Comparison of ENCODE assay signal across 35 mouse cellular contexts in the genomic region with DNA sequence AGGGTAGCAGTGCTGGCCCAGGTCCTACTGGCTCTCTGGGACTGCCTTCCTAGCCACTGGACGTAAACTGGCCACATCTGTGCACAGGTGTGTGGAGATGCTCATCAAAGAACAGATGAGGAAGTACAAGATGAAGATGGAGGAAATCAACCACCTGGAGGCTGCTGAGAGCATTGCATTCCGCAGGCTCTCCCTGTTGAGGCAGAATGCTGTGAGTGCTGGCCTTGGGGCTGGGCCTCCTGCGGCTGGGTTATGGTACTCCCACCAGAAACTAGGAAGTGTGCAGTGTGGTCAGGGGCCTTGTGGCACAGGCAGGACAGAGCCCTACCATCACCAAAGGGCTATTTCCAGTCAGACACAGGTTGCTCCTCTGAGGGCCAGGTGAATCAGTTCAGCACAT. TPM values are rescaled to one million over a fixed set of nuclear protein-coding genes. Genes with fewer than 3 reads are reported as not detected.
A peak's percentile ranks its signal among the peaks of the same experiment; 100 is the strongest.
DNase-seq lines count a peak whose midpoint lies in the region; ATAC-seq and TF ChIP-seq lines count a peak whose summit lies in the region.
"Had no signal": no experiment of that assay in that cellular context is flagged by ENCODE, and none has a peak within 500 bp of the region (broad histone marks: within the 10 kb centered on the region; RNA-seq: fewer than 3 reads in every experiment).

No protein-coding gene starts in this region.

- no peak overlapping the region for H3K4me2 ChIP-seq in intestine, postnatal 0 days (replicated peaks; ENCODE audit: low read depth)
- H3K4me2 ChIP-seq in intestine, embryonic 16.5 days (ENCODE audit: low read depth, low read length) = no peak overlapping the region
- H3K4me2 ChIP-seq in lung, embryonic 14.5 days = no peak overlapping the region
- H3K4me2 ChIP-seq in stomach, postnatal 0 days (replicated peaks; ENCODE audit: low read depth) = no peak overlapping the region
- no peak overlapping the region for H3K4me2 ChIP-seq in heart, embryonic 11.5 days
- H3K4me2 ChIP-seq: embryonic facial prominence, embryonic 15.5 days; forebrain, embryonic 13.5 days; heart, embryonic 12.5 days; hindbrain, embryonic 14.5 days; limb, embryonic 12.5 days; liver, embryonic 13.5 days; lung, embryonic 15.5 days; neural tube, embryonic 15.5 days; stomach, embryonic 15.5 days had no signal

- H3K27ac ChIP-seq in intestine, postnatal 0 days (ENCODE audit: low read depth, low read length) = no peak overlapping the region
- no peak overlapping the region for H3K27ac ChIP-seq in intestine, embryonic 16.5 days (ENCODE audit: low read length)
- no peak overlapping the region for H3K27ac ChIP-seq in lung, embryonic 14.5 days (ENCODE audit: low read depth)
- H3K27ac ChIP-seq in stomach, postnatal 0 days (replicated peaks) = no peak overlapping the region
- no peak overlapping the region for H3K27ac ChIP-seq in heart, embryonic 11.5 days (ENCODE audit: low read depth, low read length)
- H3K27ac ChIP-seq: embryonic facial prominence, embryonic 15.5 days; forebrain, embryonic 13.5 days; hindbrain, embryonic 14.5 days; kidney, postnatal 0 days; limb, embryonic 12.5 days; liver, embryonic 13.5 days; lung, embryonic 15.5 days; neural tube, embryonic 15.5 days; stomach, embryonic 15.5 days had no signal

- no peak for ATAC-seq in intestine, postnatal 0 days
- no peak for ATAC-seq in intestine, embryonic 16.5 days
- ATAC-seq in lung, embryonic 14.5 days (ENCODE audit: insufficient read depth) = no peak
- no peak for ATAC-seq in stomach, postnatal 0 days (ENCODE audit: low FRiP score, low TSS enrichment)
- no peak for ATAC-seq in heart, embryonic 11.5 days (replicated peaks; ENCODE audit: insufficient number of reproducible peaks, low FRiP score, low TSS enrichment)
- ATAC-seq: CD4-positive, CD25-positive, alpha-beta regulatory T cell, adult 4 months; forebrain, embryonic 13.5 days; inflammation-experienced regulatory T-cells, adult 6 months had no signal

- WGBS in intestine, postnatal 0 days = 78% methylated on average over 3 of the region's 3 CpGs
- WGBS in intestine, embryonic 16.5 days = 83% methylated on average over 3 of the region's 3 CpGs
- WGBS in lung, embryonic 14.5 days = 78% methylated on average over 3 of the region's 3 CpGs
- 88% methylated on average over 3 of the region's 3 CpGs for WGBS in stomach, postnatal 0 days
- 81% methylated on average over 3 of the region's 3 CpGs for WGBS in heart, embryonic 11.5 days (ENCODE audit: insufficient replicate concordance)

- no peak overlapping the region for H3K9ac ChIP-seq in intestine, postnatal 0 days (ENCODE audit: low read depth, low read length)
- no peak overlapping the region for H3K9ac ChIP-seq in intestine, embryonic 16.5 days (ENCODE audit: low read depth, low read length)
- no peak overlapping the region for H3K9ac ChIP-seq in lung, embryonic 14.5 days
- H3K9ac ChIP-seq in stomach, postnatal 0 days (ENCODE audit: low read length) = no peak overlapping the region
- no peak overlapping the region for H3K9ac ChIP-seq in heart, embryonic 11.5 days (ENCODE audit: low read depth, low read length)
- H3K9ac ChIP-seq: embryonic facial prominence, embryonic 15.5 days; forebrain, embryonic 13.5 days; heart, embryonic 12.5 days; hindbrain, embryonic 14.5 days; limb, embryonic 12.5 days; liver, embryonic 13.5 days; lung, embryonic 15.5 days; neural tube, embryonic 15.5 days; stomach, embryonic 15.5 days had no signal

- no peak for DNase-seq in lung, embryonic 14.5 days
- no peak for DNase-seq in lung, postnatal 36 days
- DNase-seq in R1 (ENCODE audit: low read depth, low spot score) = peak; percentile 52
- DNase-seq in stomach, postnatal 0 days (ENCODE audit: low spot score) = no peak
- DNase-seq: adrenal gland, postnatal 14 days; cerebellum, adult 11-12 months; cerebellum, postnatal 10 days; gastrocnemius, postnatal 14 days; heart, adult 18-20 months; heart, postnatal 4 days; kidney, adult 2 months; kidney, postnatal 4 days; layer of hippocampus, adult 9-11 months; liver, embryonic 13.5 days; lung, postnatal 4 days; midbrain, embryonic 14.5 days; retina, postnatal 1 day; right cerebral cortex, postnatal 14 days; thymus, adult 2 months; thymus, postnatal 36 days had no signal

- TF ChIP-seq CTCF in intestine, postnatal 0 days (IDR thresholded peaks at IDR 0.05; ENCODE audit: low read depth) = peak; percentile 27
- TF ChIP-seq CTCF in lung, embryonic 14.5 days (IDR thresholded peaks at IDR 0.05; ENCODE audit: low read depth) = 0 out of 2 replicates have a peak, but pooled peaks have one; percentile 1
- peak; percentile 31; the same call in 1 of the 2 replicates for TF ChIP-seq CTCF in stomach, postnatal 0 days (IDR thresholded peaks at IDR 0.05; ENCODE audit: low read depth)

- H3K36me3 ChIP-seq in intestine, postnatal 0 days (ENCODE audit: control insufficient read depth, insufficient read depth) = peaks cover 74% of the 10 kb centered on the region
- H3K36me3 ChIP-seq in intestine, embryonic 16.5 days (ENCODE audit: control insufficient read depth, insufficient read depth, low read length) = 0 out of 2 replicates have a peak, but pooled peaks cover 15% of the 10 kb centered on the region
- H3K36me3 ChIP-seq in lung, embryonic 14.5 days (ENCODE audit: insufficient read depth) = peaks cover 62% of the 10 kb centered on the region
- H3K36me3 ChIP-seq in stomach, postnatal 0 days (ENCODE audit: control insufficient read depth, insufficient read depth, low read length) = peaks cover 26% of the 10 kb centered on the region
- peaks cover 38% of the 10 kb centered on the region for H3K36me3 ChIP-seq in heart, embryonic 11.5 days (ENCODE audit: control insufficient read depth, insufficient read depth, low read length)

- H3K4me3 ChIP-seq in intestine, postnatal 0 days (ENCODE audit: low read depth, low read length) = no peak overlapping the region
- H3K4me3 ChIP-seq in intestine, embryonic 16.5 days (ENCODE audit: low read length) = no peak overlapping the region
- H3K4me3 ChIP-seq in lung, embryonic 14.5 days (ENCODE audit: low read depth, low read length) = no peak overlapping the region
- H3K4me3 ChIP-seq in stomach, postnatal 0 days (ENCODE audit: low read depth, low read length) = no peak overlapping the region
- H3K4me3 ChIP-seq in heart, embryonic 11.5 days (ENCODE audit: low read depth, low read length) = no peak overlapping the region
- H3K4me3 ChIP-seq: embryonic facial prominence, embryonic 15.5 days; forebrain, embryonic 13.5 days; heart, embryonic 12.5 days; limb, embryonic 12.5 days; liver, embryonic 13.5 days; lung, embryonic 15.5 days; neural tube, embryonic 15.5 days; stomach, embryonic 15.5 days had no signal

- no peaks in the 10 kb centered on the region for H3K9me3 ChIP-seq in intestine, postnatal 0 days (ENCODE audit: control insufficient read depth)
- H3K9me3 ChIP-seq in intestine, embryonic 16.5 days (ENCODE audit: control insufficient read depth, low read length) = no peaks in the 10 kb centered on the region
- H3K9me3 ChIP-seq in lung, embryonic 14.5 days (ENCODE audit: low read depth, low read length) = no peaks in the 10 kb centered on the region
- H3K9me3 ChIP-seq in stomach, postnatal 0 days (ENCODE audit: control insufficient read depth, low read length) = no peaks in the 10 kb centered on the region
- H3K9me3 ChIP-seq in heart, embryonic 11.5 days (replicated peaks; ENCODE audit: control insufficient read depth, low read length) = no peaks in the 10 kb centered on the region
- H3K9me3 ChIP-seq: embryonic facial prominence, embryonic 15.5 days; forebrain, embryonic 13.5 days; G1E; heart, embryonic 12.5 days; limb, embryonic 12.5 days; liver, embryonic 13.5 days; lung, embryonic 15.5 days; neural tube, embryonic 15.5 days; stomach, embryonic 15.5 days had no signal

- no peak for TF ChIP-seq EP300 in stomach, postnatal 0 days (optimal IDR thresholded peaks at IDR 0.05)

- no peaks in the 10 kb centered on the region for H3K27me3 ChIP-seq in intestine, postnatal 0 days (replicated peaks; ENCODE audit: control insufficient read depth, insufficient read depth, low read length)
- H3K27me3 ChIP-seq in intestine, embryonic 16.5 days (replicated peaks; ENCODE audit: control insufficient read depth, insufficient read depth, low read length) = no peaks in the 10 kb centered on the region
- no peaks in the 10 kb centered on the region for H3K27me3 ChIP-seq in lung, embryonic 14.5 days (ENCODE audit: insufficient read depth, low read length)
- H3K27me3 ChIP-seq in stomach, postnatal 0 days (ENCODE audit: control insufficient read depth, insufficient read depth, low read length) = no peaks in the 10 kb centered on the region
- no peaks in the 10 kb centered on the region for H3K27me3 ChIP-seq in heart, embryonic 11.5 days (ENCODE audit: control insufficient read depth, insufficient read depth, low read length)
- H3K27me3 ChIP-seq: embryonic facial prominence, embryonic 15.5 days; forebrain, embryonic 13.5 days; heart, embryonic 12.5 days; limb, embryonic 12.5 days; liver, embryonic 13.5 days; lung, embryonic 15.5 days; neural tube, embryonic 15.5 days; stomach, embryonic 15.5 days had no signal

- no peaks in the 10 kb centered on the region for H3K4me1 ChIP-seq in intestine, postnatal 0 days (replicated peaks; ENCODE audit: control insufficient read depth, insufficient read depth, low read length)
- no peaks in the 10 kb centered on the region for H3K4me1 ChIP-seq in intestine, embryonic 16.5 days (ENCODE audit: control insufficient read depth, insufficient read depth, low read length)
- no peaks in the 10 kb centered on the region for H3K4me1 ChIP-seq in lung, embryonic 14.5 days (ENCODE audit: insufficient read depth)
- H3K4me1 ChIP-seq in stomach, postnatal 0 days (replicated peaks; ENCODE audit: control insufficient read depth, insufficient read depth) = no peaks in the 10 kb centered on the region
- no peaks in the 10 kb centered on the region for H3K4me1 ChIP-seq in heart, embryonic 11.5 days (ENCODE audit: control insufficient read depth, insufficient read depth, low read length)
- H3K4me1 ChIP-seq: embryonic facial prominence, embryonic 15.5 days; forebrain, embryonic 13.5 days; heart, embryonic 12.5 days; limb, embryonic 12.5 days; liver, embryonic 13.5 days; lung, embryonic 15.5 days; neural tube, embryonic 15.5 days; stomach, embryonic 15.5 days had no signal

RNA-seq across cellular contexts. Expression of gene Use1, which starts 8.6 kb away (rescaled TPM):
- polyA plus RNA-seq in intestine, postnatal 0 days (2015; fragmentation: Nextera tagmentation; extraction: Ambion mirVana) = 98.4 and 106 TPM in 2 replicates
- 89.5 and 95.8 TPM in 2 replicates for polyA plus RNA-seq in intestine, embryonic 16.5 days (2015; fragmentation: Nextera tagmentation; extraction: Ambion mirVana)
- 83.2 and 85.6 TPM in 2 replicates for polyA plus RNA-seq in lung, embryonic 14.5 days (2014; fragmentation: Nextera tagmentation; extraction: Ambion mirVana)
- 97.1 and 107 TPM in 2 replicates for polyA plus RNA-seq in stomach, postnatal 0 days (2015; fragmentation: Nextera tagmentation; extraction: Ambion mirVana)
- polyA plus RNA-seq in heart, embryonic 11.5 days (2014; fragmentation: Nextera tagmentation; extraction: Ambion mirVana) = 73.3 and 80.7 TPM in 2 replicates

RNA-seq across cellular contexts. Expression of gene Ocel1, which starts 13.1 kb away (rescaled TPM):
- 20.0 and 20.5 TPM in 2 replicates for polyA plus RNA-seq in intestine, postnatal 0 days (2015; fragmentation: Nextera tagmentation; extraction: Ambion mirVana)
- polyA plus RNA-seq in intestine, embryonic 16.5 days (2015; fragmentation: Nextera tagmentation; extraction: Ambion mirVana) = 6.3 and 8.5 TPM in 2 replicates
- polyA plus RNA-seq in lung, embryonic 14.5 days (2014; fragmentation: Nextera tagmentation; extraction: Ambion mirVana) = 4.0 and 5.0 TPM in 2 replicates
- 8.2 and 9.1 TPM in 2 replicates for polyA plus RNA-seq in stomach, postnatal 0 days (2015; fragmentation: Nextera tagmentation; extraction: Ambion mirVana)
- polyA plus RNA-seq in heart, embryonic 11.5 days (2014; fragmentation: Nextera tagmentation; extraction: Ambion mirVana) = 2.7 and 2.9 TPM in 2 replicates

RNA-seq across cellular contexts. Expression of gene Nr2f6, which starts 23.7 kb away (rescaled TPM):
- 58.3 and 58.5 TPM in 2 replicates for polyA plus RNA-seq in intestine, postnatal 0 days (2015; fragmentation: Nextera tagmentation; extraction: Ambion mirVana)
- 35.8 and 51.1 TPM in 2 replicates for polyA plus RNA-seq in intestine, embryonic 16.5 days (2015; fragmentation: Nextera tagmentation; extraction: Ambion mirVana)
- polyA plus RNA-seq in lung, embryonic 14.5 days (2014; fragmentation: Nextera tagmentation; extraction: Ambion mirVana) = 94.7 and 102 TPM in 2 replicates
- polyA plus RNA-seq in stomach, postnatal 0 days (2015; fragmentation: Nextera tagmentation; extraction: Ambion mirVana) = 47.0 and 56.1 TPM in 2 replicates
- 45.7 and 47.2 TPM in 2 replicates for polyA plus RNA-seq in heart, embryonic 11.5 days (2014; fragmentation: Nextera tagmentation; extraction: Ambion mirVana)

RNA-seq across cellular contexts. Expression of gene Ushbp1, which starts 37.6 kb away (rescaled TPM):
- polyA plus RNA-seq in intestine, postnatal 0 days (2015; fragmentation: Nextera tagmentation; extraction: Ambion mirVana) = 4.1 and 4.9 TPM in 2 replicates
- 10.8 and 10.9 TPM in 2 replicates for polyA plus RNA-seq in intestine, embryonic 16.5 days (2015; fragmentation: Nextera tagmentation; extraction: Ambion mirVana)
- polyA plus RNA-seq in lung, embryonic 14.5 days (2014; fragmentation: Nextera tagmentation; extraction: Ambion mirVana) = 20.5 and 20.6 TPM in 2 replicates
- polyA plus RNA-seq in stomach, postnatal 0 days (2015; fragmentation: Nextera tagmentation; extraction: Ambion mirVana) = 4.1 and 4.5 TPM in 2 replicates
- 3.0 and 4.3 TPM in 2 replicates for polyA plus RNA-seq in heart, embryonic 11.5 days (2014; fragmentation: Nextera tagmentation; extraction: Ambion mirVana)
- polyA plus RNA-seq: CD4-positive, CD25-positive, alpha-beta regulatory T cell, adult 4 months had no signal

RNA-seq across cellular contexts. Expression of gene Babam1, which starts 38.6 kb away (rescaled TPM):
- 66.8 and 68.6 TPM in 2 replicates for polyA plus RNA-seq in intestine, postnatal 0 days (2015; fragmentation: Nextera tagmentation; extraction: Ambion mirVana)
- 84.7 and 86.9 TPM in 2 replicates for polyA plus RNA-seq in intestine, embryonic 16.5 days (2015; fragmentation: Nextera tagmentation; extraction: Ambion mirVana)
- polyA plus RNA-seq in lung, embryonic 14.5 days (2014; fragmentation: Nextera tagmentation; extraction: Ambion mirVana) = 108 and 114 TPM in 2 replicates
- 54.7 and 61.7 TPM in 2 replicates for polyA plus RNA-seq in stomach, postnatal 0 days (2015; fragmentation: Nextera tagmentation; extraction: Ambion mirVana)
- 89.6 and 92.1 TPM in 2 replicates for polyA plus RNA-seq in heart, embryonic 11.5 days (2014; fragmentation: Nextera tagmentation; extraction: Ambion mirVana)
